Mouse (Mus musculus) heart, embryonic 13.5 days (tissue): ENCODE measurements around the gene Chmp1a. TPM values are rescaled to one million over a fixed set of nuclear protein-coding genes. Genes with fewer than 3 reads are reported as not detected.
"Not testable (repeated sequence)": the region's sequence is repeated elsewhere in the genome, so short reads cannot be mapped to it uniquely, and the experiment has no call there.

Experiments used
- ATAC-seq: fragments of 200-750 bp; cut with Nextera tagmentation; 2 replicates; pipeline ENCODE4 v1.8.0; 2017; ENCODE audit warnings: moderate TSS enrichment; ENCODE audit not compliant: insufficient number of reproducible peaks, low FRiP score, low TSS enrichment; ENCODE audit errors: extremely low read depth
- H3K27ac ChIP-seq: fragments of 300-500 bp; sonication (generic); replicated peaks from 2 replicates; pipeline ENCODE4 v1.5.1; 2015; ENCODE audit warnings: moderate library complexity, mild to moderate bottlenecking, inconsistent platforms
- H3K27me3 ChIP-seq: fragments of 300-500 bp; sonication (generic); replicated peaks from 2 replicates; pipeline ENCODE4 v1.6.1; 2015; ENCODE audit warnings: mild to moderate bottlenecking, inconsistent platforms
- H3K36me3 ChIP-seq: fragments of 300-500 bp; sonication (generic); 2 replicates; pipeline ENCODE4 v1.6.1; 2015; ENCODE audit warnings: mild to moderate bottlenecking, inconsistent platforms
- H3K4me1 ChIP-seq: fragments of 300-500 bp; sonication (generic); 2 replicates; pipeline ENCODE4 v1.6.1; 2015; ENCODE audit warnings: inconsistent platforms
- H3K4me2 ChIP-seq: fragments of 300-500 bp; sonication (generic); 2 replicates; pipeline ENCODE4 v1.6.1; 2015; ENCODE audit warnings: inconsistent platforms, mild to moderate bottlenecking, moderate library complexity
- H3K4me3 ChIP-seq: fragments of 300-500 bp; sonication (generic); 2 replicates; pipeline ENCODE4 v1.5.1; 2015; ENCODE audit warnings: moderate library complexity, mild to moderate bottlenecking, inconsistent platforms
- H3K9ac ChIP-seq: fragments of 300-500 bp; sonication (generic); 2 replicates; pipeline ENCODE4 v1.6.1; 2015; ENCODE audit warnings: inconsistent platforms, mild to moderate bottlenecking, moderate library complexity
- H3K9me3 ChIP-seq: fragments of 300-500 bp; sonication (generic); 2 replicates; pipeline ENCODE4 v1.6.1; 2016; ENCODE audit warnings: inconsistent platforms
- WGBS: fragments of 180-500 bp; shearing (Covaris S2); methylation state at CpG from one replicate; pipeline ENCODE4 v1.1.7; 2015; ENCODE audit warnings: mixed read lengths; 5-methylcytosine and 5-hydroxymethylcytosine counted together
- polyA plus RNA-seq: library from polyadenylated mRNA; unstranded; fragments of >200 nt; fragmentation: Nextera tagmentation; extraction: Ambion mirVana; gene quantifications from 2 replicates; pipeline ENCODE4 v1.2.1, GENCODE M21; 2015

Gene Chmp1a
- polyA plus RNA-seq, 1 experiment from 2014 or later = 91.2 TPM

GRCm38 (mm10) chr8:123244382-123244781, 31.8 kb upstream of the Chmp1a start:
- 88% methylated on average over 4 of the region's 4 CpGs for WGBS
- no peaks in the 10 kb centered on the region for H3K9me3 ChIP-seq

GRCm38 (mm10) chr8:123243053-123243452, 30.5 kb upstream of the Chmp1a start:
- Histone ChIP-seq H3K27ac (no peak overlapping the region), H3K4me1 (no peaks in the 10 kb centered on the region), H3K4me3 (no peak overlapping the region), H3K36me3 (peaks cover 64% of the 10 kb centered on the region), H3K9me3 (no peaks in the 10 kb centered on the region), H3K9ac (no peak overlapping the region), H3K27me3 (no peaks in the 10 kb centered on the region), H3K4me2 (no peak overlapping the region)
- ATAC-seq = no peak
- 62% methylated on average over 11 of the region's 11 CpGs for WGBS

More at GRCm38 (mm10) chr8:123244382-123244781, 31.8 kb upstream of the Chmp1a start:
- H3K27ac ChIP-seq = no peak overlapping the region
- H3K27me3 ChIP-seq = no peaks in the 10 kb centered on the region
- no peak for ATAC-seq
- no peak overlapping the region for H3K4me2 ChIP-seq
- no peak overlapping the region for H3K9ac ChIP-seq
- H3K4me3 ChIP-seq = no peak overlapping the region
- H3K36me3 ChIP-seq = peaks cover 77% of the 10 kb centered on the region
- no peaks in the 10 kb centered on the region for H3K4me1 ChIP-seq

DNA sequence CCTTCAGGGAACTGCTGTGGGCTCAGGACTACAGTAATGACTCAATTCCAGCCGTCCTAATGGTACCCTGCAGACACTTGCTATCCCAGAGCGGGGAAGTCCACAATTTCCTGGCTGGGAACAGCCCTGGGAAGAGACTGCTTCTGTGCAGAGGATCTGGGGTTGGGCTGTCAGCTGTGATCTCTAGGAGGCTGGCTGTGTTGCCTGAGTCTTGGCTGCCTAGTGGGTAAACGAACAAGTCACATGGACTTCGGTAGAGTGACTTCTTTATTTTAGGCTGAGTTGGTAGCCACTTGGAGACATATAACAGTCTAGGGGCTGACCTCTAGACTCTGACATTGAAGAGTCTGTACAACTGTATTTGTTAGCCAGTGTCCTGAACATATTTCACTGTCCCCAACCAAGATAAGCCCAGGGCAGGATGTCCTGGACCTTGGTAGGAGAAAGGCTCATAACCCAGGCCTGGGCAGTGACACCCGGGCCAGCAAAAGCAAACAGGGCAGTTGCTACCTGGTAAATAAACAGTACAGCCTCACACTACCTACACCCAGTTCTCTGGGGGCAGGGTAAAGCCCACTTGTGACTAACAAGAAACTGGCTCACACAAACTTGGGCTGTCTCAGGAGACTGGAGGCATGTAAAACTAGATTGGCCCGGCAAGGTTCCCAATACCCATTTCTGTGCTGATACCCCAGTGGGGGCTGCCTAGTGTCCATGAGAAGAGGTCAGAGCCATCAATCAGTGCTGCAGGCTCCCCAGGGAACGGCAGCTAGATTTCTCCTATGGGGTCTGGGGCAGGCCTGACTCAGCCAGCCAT, 29.8 kb upstream of the Chmp1a start:
- no peak for ATAC-seq
- no peaks in the 10 kb centered on the region for H3K9me3 ChIP-seq
- H3K27ac ChIP-seq = no peak overlapping the region
- H3K27me3 ChIP-seq = peaks cover 4% of the 10 kb centered on the region
- no peak overlapping the region for H3K4me2 ChIP-seq
- no peak overlapping the region for H3K9ac ChIP-seq
- H3K4me1 ChIP-seq = no peaks in the 10 kb centered on the region
- H3K4me3 ChIP-seq = no peak overlapping the region
- WGBS = 80% methylated on average over 7 of the region's 7 CpGs
- H3K36me3 ChIP-seq = peaks cover 57% of the 10 kb centered on the region

GRCm38 (mm10) chr8:123239398-123239797, 26.8 kb upstream of the Chmp1a start:
- Histone ChIP-seq H3K36me3 (peaks cover 28% of the 10 kb centered on the region), H3K9me3 (no peaks in the 10 kb centered on the region), H3K9ac (no peak overlapping the region), H3K27me3 (peaks cover 30% of the 10 kb centered on the region), H3K4me2 (no peak overlapping the region), H3K27ac (no peak overlapping the region), H3K4me3 (no peak overlapping the region), H3K4me1 (peaks cover 12% of the 10 kb centered on the region)
- no peak for ATAC-seq
- WGBS = 83% methylated on average over 10 of the region's 10 CpGs

- Histone ChIP-seq H3K4me3 (peak within 1 kb of the TSS; percentile 68), H3K9me3 (no peaks in the 10 kb centered on the region), H3K4me1 (peaks cover 12% of the 10 kb centered on the region), H3K4me2 (peak within 1 kb of the TSS; percentile 95), H3K36me3 (0 out of 2 replicates have a peak, but pooled peaks cover 3% of the 10 kb centered on the region), H3K9ac (peak within 1 kb of the TSS; percentile 81), H3K27ac (no peak within 1 kb of the TSS), H3K27me3 (peaks cover 51% of the 10 kb centered on the region)
- ATAC-seq = peak; percentile 83
- WGBS = 2% methylated on average over 57 of the region's 57 CpGs
Observed at GRCm38 (mm10) chr8:123235520-123236497, 23.2 kb upstream of the Chmp1a start, which contains the start of gene Spata2l. Gene Spata2l, minus strand, starts transcription at chr8:123236233.

DNA sequence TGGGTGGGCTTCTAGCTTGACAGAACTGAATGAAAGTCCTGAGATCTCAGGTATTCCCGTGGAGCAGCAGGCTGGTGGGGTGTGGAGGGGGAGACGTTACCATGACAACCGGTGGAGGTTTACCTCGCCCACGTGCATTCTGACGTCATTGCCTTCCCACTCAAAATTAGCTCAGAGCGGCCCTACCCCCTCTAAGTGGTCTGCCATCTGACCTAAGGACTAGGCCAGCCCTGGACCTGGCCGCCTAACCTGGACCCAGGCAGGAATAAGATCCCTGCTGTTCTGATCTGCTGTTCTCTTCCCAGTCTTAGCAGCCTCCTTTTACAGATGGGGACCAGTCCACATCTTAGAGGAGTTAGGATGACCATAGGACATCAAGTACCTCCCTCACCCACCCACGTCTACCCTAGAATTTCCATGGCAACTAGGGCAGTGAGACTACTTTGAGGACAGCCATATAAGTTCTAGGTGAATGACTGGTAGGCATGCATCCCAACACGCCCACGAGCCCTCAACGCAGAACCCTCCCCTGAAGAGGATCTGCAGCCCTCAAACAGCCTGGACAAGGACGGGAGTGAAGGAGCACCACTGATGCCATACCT, 22.5 kb upstream of the Chmp1a start:
- H3K27ac ChIP-seq = no peak overlapping the region
- 33% methylated on average over 13 of the region's 13 CpGs for WGBS

DNA sequence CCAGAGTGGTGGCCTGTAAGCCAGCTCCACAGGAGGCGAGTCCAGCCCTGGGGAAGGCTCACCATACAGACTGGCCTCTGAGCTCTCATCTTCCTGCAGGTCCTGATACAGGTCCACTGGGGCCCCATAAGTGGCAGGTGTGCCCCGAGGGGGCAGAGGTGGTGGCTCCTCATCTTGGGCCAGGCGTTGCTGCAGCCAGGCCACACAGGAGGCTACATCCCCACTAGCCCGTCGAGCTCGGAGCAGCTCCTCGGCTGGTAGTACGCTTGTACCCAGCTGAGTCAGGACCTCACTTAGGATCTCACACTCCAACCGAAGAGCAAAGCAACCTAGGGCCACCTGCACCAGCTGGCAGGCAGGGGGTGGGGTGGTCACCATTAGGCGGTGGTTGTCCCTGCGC, 21.2 kb upstream of the Chmp1a start:
- 73% methylated on average over 11 of the region's 11 CpGs for WGBS
- peaks cover 19% of the 10 kb centered on the region for H3K36me3 ChIP-seq
- H3K4me2 ChIP-seq = no peak overlapping the region
- H3K4me1 ChIP-seq = peaks cover 12% of the 10 kb centered on the region
- H3K4me3 ChIP-seq = no peak overlapping the region
- H3K9me3 ChIP-seq = no peaks in the 10 kb centered on the region
- no peak overlapping the region for H3K9ac ChIP-seq
- ATAC-seq = no peak
- H3K27ac ChIP-seq = no peak overlapping the region
- peaks cover 51% of the 10 kb centered on the region for H3K27me3 ChIP-seq

More for the DNA sequence above, 22.5 kb upstream of the Chmp1a start:
- H3K9me3 ChIP-seq = no peaks in the 10 kb centered on the region
- peaks cover 7% of the 10 kb centered on the region for H3K36me3 ChIP-seq
- ATAC-seq = no peak
- H3K4me2 ChIP-seq = peak overlapping the region; percentile 95
- H3K4me3 ChIP-seq = peak overlapping the region; percentile 68
- H3K27me3 ChIP-seq = peaks cover 51% of the 10 kb centered on the region
- H3K4me1 ChIP-seq = peaks cover 12% of the 10 kb centered on the region
- peak overlapping the region; percentile 81 for H3K9ac ChIP-seq

GRCm38 (mm10) chr8:123233300-123233699, 20.7 kb upstream of the Chmp1a start:
- Histone ChIP-seq H3K4me3 (no peak overlapping the region), H3K4me1 (peaks cover 12% of the 10 kb centered on the region), H3K27ac (no peak overlapping the region), H3K9ac (0 out of 2 replicates have a peak overlapping the region, but pooled peaks have one; percentile 7), H3K4me2 (no peak overlapping the region), H3K36me3 (peaks cover 24% of the 10 kb centered on the region), H3K9me3 (no peaks in the 10 kb centered on the region), H3K27me3 (peaks cover 51% of the 10 kb centered on the region)
- ATAC-seq = no peak
- WGBS = 59% methylated on average over 13 of the region's 13 CpGs

DNA sequence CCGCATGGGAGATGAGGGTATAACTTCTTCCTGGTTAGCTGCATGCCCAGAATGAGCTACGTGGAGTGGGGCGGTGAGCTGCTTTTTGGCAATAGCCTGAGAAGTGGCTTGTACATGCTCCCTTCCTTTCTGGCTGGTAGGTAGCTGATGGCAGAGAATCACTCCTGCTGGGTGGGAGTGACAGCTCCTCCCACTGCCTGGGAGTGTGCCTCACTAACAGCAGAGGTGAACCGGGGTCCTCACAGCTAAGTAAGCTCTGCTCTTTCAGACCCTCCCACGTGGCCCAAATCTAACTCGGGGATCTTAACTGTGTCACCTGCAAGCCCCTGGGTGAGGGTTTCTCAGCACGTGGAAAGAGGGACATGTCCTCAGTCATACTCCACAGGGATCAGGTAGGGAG, 20.0 kb upstream of the Chmp1a start:
- peaks cover 31% of the 10 kb centered on the region for H3K36me3 ChIP-seq
- H3K4me2 ChIP-seq = no peak overlapping the region
- H3K9ac ChIP-seq = no peak overlapping the region
- H3K4me1 ChIP-seq = peaks cover 12% of the 10 kb centered on the region
- no peaks in the 10 kb centered on the region for H3K9me3 ChIP-seq
- ATAC-seq = no peak
- H3K27ac ChIP-seq = no peak overlapping the region
- peaks cover 49% of the 10 kb centered on the region for H3K27me3 ChIP-seq
- WGBS = 37% methylated on average over 7 of the region's 7 CpGs
- H3K4me3 ChIP-seq = no peak overlapping the region

- peaks cover 39% of the 10 kb centered on the region for H3K36me3 ChIP-seq
- peaks cover 41% of the 10 kb centered on the region for H3K27me3 ChIP-seq
- H3K4me3 ChIP-seq = no peak overlapping the region
- no peak overlapping the region for H3K9ac ChIP-seq
- H3K4me1 ChIP-seq = peaks cover 12% of the 10 kb centered on the region
- ATAC-seq = no peak
- no peak overlapping the region for H3K4me2 ChIP-seq
- no peak overlapping the region for H3K27ac ChIP-seq
- no peaks in the 10 kb centered on the region for H3K9me3 ChIP-seq
- WGBS = 58% methylated on average over 5 of the region's 5 CpGs
Observed at GRCm38 (mm10) chr8:123231742-123232141, 19.2 kb upstream of the Chmp1a start.

DNA sequence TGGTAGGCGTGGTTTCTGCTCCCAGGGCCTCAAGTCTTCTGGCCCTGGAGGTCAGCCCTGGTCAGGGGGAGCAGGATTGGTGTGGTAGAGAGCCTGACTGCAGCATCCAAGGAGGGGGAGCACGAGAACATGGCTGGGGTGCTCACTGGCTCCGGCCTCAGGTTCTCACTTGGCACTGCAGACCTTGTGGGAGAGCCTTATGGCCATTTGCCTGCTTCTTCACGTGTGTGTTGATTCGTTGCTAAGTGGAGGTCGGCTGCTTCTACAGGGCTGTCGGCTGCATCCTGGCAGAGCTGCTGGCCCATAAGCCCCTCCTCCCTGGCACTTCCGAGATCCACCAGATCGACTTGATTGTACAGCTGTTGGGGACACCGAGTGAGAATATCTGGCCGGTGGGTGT, 17.8 kb upstream of the Chmp1a start:
- not testable (repeated sequence) for ATAC-seq
- WGBS = 79% methylated on average over 11 of the region's 11 CpGs
- H3K36me3 ChIP-seq = peaks cover 40% of the 10 kb centered on the region

More for the DNA sequence above, 17.8 kb upstream of the Chmp1a start:
- not testable (repeated sequence) for H3K4me3 ChIP-seq, H3K4me2 ChIP-seq, H3K27ac ChIP-seq, H3K9ac ChIP-seq, H3K9me3 ChIP-seq
- Histone ChIP-seq H3K27me3 (peaks cover 30% of the 10 kb centered on the region), H3K4me1 (peaks cover 15% of the 10 kb centered on the region)
